Mouse (Mus musculus) heart, embryonic 16.5 days (tissue): Measurements from ENCODE around the gene Slc34a1. TPM values are rescaled to one million over a fixed set of nuclear protein-coding genes. Genes with fewer than 3 reads are reported as not detected.
A peak's percentile ranks its signal among the peaks of the same experiment; 100 is the strongest.

Source experiments
- ATAC-seq: fragments of 200-750 bp; cut with Nextera tagmentation; replicated peaks from 2 replicates; pipeline ENCODE4 v1.8.0; 2017; ENCODE audit warnings: moderate number of reproducible peaks; ENCODE audit not compliant: insufficient read depth, low FRiP score; ENCODE audit errors: extremely low read depth
- H3K27ac ChIP-seq: fragments of 300-500 bp; sonication (generic); 2 replicates; pipeline ENCODE4 v1.5.1; 2014; ENCODE audit warnings: mild to moderate bottlenecking, low read length, control low read depth, moderate library complexity
- H3K27me3 ChIP-seq: fragments of 300-500 bp; sonication (generic); 2 replicates; pipeline ENCODE4 v1.6.1; 2014; ENCODE audit warnings: low read length, mixed read lengths; ENCODE audit not compliant: control insufficient read depth, insufficient read depth
- H3K36me3 ChIP-seq: fragments of 300-500 bp; sonication (generic); 2 replicates; pipeline ENCODE4 v1.6.1; 2014; ENCODE audit not compliant: control insufficient read depth, insufficient read depth
- H3K4me1 ChIP-seq: fragments of 300-500 bp; sonication (generic); 2 replicates; pipeline ENCODE4 v1.6.1; 2014; ENCODE audit warnings: low read length, mixed read lengths; ENCODE audit not compliant: control insufficient read depth, insufficient read depth
- H3K4me2 ChIP-seq: fragments of 300-500 bp; sonication (generic); 2 replicates; pipeline ENCODE4 v1.6.1; 2014; ENCODE audit warnings: low read depth, mild to moderate bottlenecking, control low read depth, low read length
- H3K4me3 ChIP-seq: fragments of 300-500 bp; sonication (generic); 2 replicates; pipeline ENCODE4 v1.5.1; 2014; ENCODE audit warnings: mild to moderate bottlenecking, control low read depth, low read length
- H3K9ac ChIP-seq: fragments of 300-500 bp; sonication (generic); 2 replicates; pipeline ENCODE4 v1.6.1; 2014; ENCODE audit warnings: low read length, control low read depth
- H3K9me3 ChIP-seq: fragments of 300-500 bp; sonication (generic); replicated peaks from 2 replicates; pipeline ENCODE4 v1.6.1; 2016; ENCODE audit warnings: low read length; ENCODE audit not compliant: control insufficient read depth
- WGBS: fragments of 180-500 bp; shearing (Covaris S2); extraction: QIAGEN DNeasy Blood & Tissue Kit; methylation state at CpG from one replicate; pipeline ENCODE4 v1.1.7; 2014; 5-methylcytosine and 5-hydroxymethylcytosine counted together
- polyA plus RNA-seq: library from polyadenylated mRNA; unstranded; fragments of >200 nt; fragmentation: Nextera tagmentation; extraction: Ambion mirVana; gene quantifications from 2 replicates; pipeline ENCODE4 v1.2.1, GENCODE M21; 2015

Slc34a1 gene
- polyA plus RNA-seq, result not detected in 2 replicates

GRCm38 (mm10) chr13:55398088-55398487 lies at the start of gene Slc34a1:
Gene Slc34a1 (plus strand): TSS chr13:55398187.
- Histone ChIP-seq H3K9me3 (no peaks in the 10 kb centered on the region), H3K4me2 (no peak within 1 kb of the TSS), H3K27me3 (peaks cover 25% of the 10 kb centered on the region), H3K9ac (no peak within 1 kb of the TSS), H3K4me1 (no peaks in the 10 kb centered on the region), H3K27ac (no peak within 1 kb of the TSS), H3K36me3 (no peaks in the 10 kb centered on the region), H3K4me3 (no peak within 1 kb of the TSS)
- no peak for ATAC-seq
- 65% methylated on average over 1 of the region's 1 CpGs for WGBS

- Histone ChIP-seq H3K36me3 (peaks cover 17% of the 10 kb centered on the region), H3K4me2 (peak overlapping the region; percentile 84), H3K4me1 (peaks cover 12% of the 10 kb centered on the region), H3K27me3 (no peaks in the 10 kb centered on the region; the same call in 1 of the 2 replicates), H3K9me3 (no peaks in the 10 kb centered on the region), H3K27ac (no peak overlapping the region), H3K4me3 (peak overlapping the region; percentile 99), H3K9ac (peak overlapping the region; percentile 97)
- ATAC-seq, result no peak
These were observed 36.8 kb upstream of the Slc34a1 start for GRCm38 (mm10) chr13:55361145-55361544.

- peak overlapping the region; percentile 99 for H3K4me3 ChIP-seq
- no peaks in the 10 kb centered on the region for H3K9me3 ChIP-seq
- peak overlapping the region; percentile 95 for H3K27ac ChIP-seq
- H3K36me3 ChIP-seq, result peaks cover 14% of the 10 kb centered on the region
- WGBS, result under 1% methylated on average over 32 of the region's 32 CpGs
- ATAC-seq, result peak; percentile 17
- H3K4me2 ChIP-seq, result peak overlapping the region; percentile 84
- H3K27me3 ChIP-seq, result no peaks in the 10 kb centered on the region; the same call in 1 of the 2 replicates
- peak overlapping the region; percentile 97 for H3K9ac ChIP-seq
- H3K4me1 ChIP-seq, result peaks cover 12% of the 10 kb centered on the region
These were observed 36.0 kb upstream of the Slc34a1 start for GRCm38 (mm10) chr13:55361974-55362452.

DNA sequence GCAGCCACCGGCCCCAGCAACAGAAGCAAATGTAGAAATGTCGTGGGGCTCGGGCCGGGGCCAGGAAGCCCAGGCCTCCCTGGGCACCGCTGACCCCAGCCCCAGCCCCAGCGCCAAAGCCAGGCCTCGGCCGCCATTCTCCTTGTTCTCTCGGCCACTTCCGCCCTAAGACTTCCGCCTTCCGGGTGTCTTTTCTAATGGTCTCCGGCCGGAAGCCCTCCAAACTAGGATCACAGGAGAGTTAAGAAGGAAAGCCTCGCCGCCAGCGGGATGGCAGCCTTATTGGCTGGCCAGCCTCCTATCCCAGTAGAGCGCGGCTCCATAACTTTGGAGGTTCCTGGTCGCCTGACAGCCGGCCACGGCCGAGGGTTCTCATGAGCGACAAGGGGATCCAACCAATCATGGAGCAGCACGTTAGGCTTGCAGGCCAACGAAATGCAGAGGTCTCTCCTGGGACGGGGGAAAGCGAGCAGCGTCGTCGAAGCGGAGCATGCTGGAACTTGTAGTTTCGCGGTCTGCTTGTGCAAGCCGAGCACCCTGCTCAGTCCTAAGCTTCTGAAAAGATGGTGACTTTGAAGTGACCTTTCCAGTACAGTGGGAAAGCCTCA lies 35.4 kb upstream of the Slc34a1 start, which contains the start of gene Lman2:
TSS of gene Lman2 (minus strand) at position 331 of the 608 bp plus-strand sequence.
- Histone ChIP-seq H3K4me2 (peak within 1 kb of the TSS; percentile 84), H3K9me3 (no peaks in the 10 kb centered on the region), H3K36me3 (peaks cover 9% of the 10 kb centered on the region), H3K4me1 (peaks cover 12% of the 10 kb centered on the region), H3K27ac (peak within 1 kb of the TSS; percentile 95), H3K27me3 (no peaks in the 10 kb centered on the region; the same call in 1 of the 2 replicates), H3K9ac (peak within 1 kb of the TSS; percentile 97), H3K4me3 (peak within 1 kb of the TSS; percentile 99)
- under 1% methylated on average over 35 of the region's 35 CpGs for WGBS
- ATAC-seq, result peak; percentile 98

- no peaks in the 10 kb centered on the region for H3K36me3 ChIP-seq
- H3K4me1 ChIP-seq, result peaks cover 6% of the 10 kb centered on the region
- peaks cover 8% of the 10 kb centered on the region for H3K27me3 ChIP-seq
- 69% methylated on average over 7 of the region's 7 CpGs for WGBS
- no peak overlapping the region for H3K9ac ChIP-seq
- no peak overlapping the region for H3K4me3 ChIP-seq
- no peaks in the 10 kb centered on the region for H3K9me3 ChIP-seq
- H3K27ac ChIP-seq, result no peak overlapping the region
- no peak overlapping the region for H3K4me2 ChIP-seq
- ATAC-seq, result no peak
These were observed 29.6 kb upstream of the Slc34a1 start for GRCm38 (mm10) chr13:55368401-55368800.

- peak within 1 kb of the TSS; percentile 45 for H3K4me2 ChIP-seq
- WGBS, result 44% methylated on average over 13 of the region's 13 CpGs
- H3K9me3 ChIP-seq, result no peaks in the 10 kb centered on the region
- H3K36me3 ChIP-seq, result no peaks in the 10 kb centered on the region
- ATAC-seq, result peak; percentile 66
- peak within 1 kb of the TSS; percentile 49; the same call in 1 of the 2 replicates for H3K9ac ChIP-seq
- peaks cover 6% of the 10 kb centered on the region for H3K4me1 ChIP-seq
- peak within 1 kb of the TSS; percentile 35; the same call in 1 of the 2 replicates for H3K27ac ChIP-seq
- H3K4me3 ChIP-seq, result peak within 1 kb of the TSS; percentile 45
- peaks cover 17% of the 10 kb centered on the region for H3K27me3 ChIP-seq
These were observed 28.4 kb upstream of the Slc34a1 start, which contains the start of gene Rgs14 for GRCm38 (mm10) chr13:55369531-55370114. Gene Rgs14 (plus strand): TSS chr13:55369732.

GRCm38 (mm10) chr13:55370234-55370633 lies 27.8 kb upstream of the Slc34a1 start:
- H3K36me3 ChIP-seq, result no peaks in the 10 kb centered on the region
- 23% methylated on average over 3 of the region's 3 CpGs for WGBS
- H3K27me3 ChIP-seq, result peaks cover 20% of the 10 kb centered on the region
- peak overlapping the region; percentile 45 for H3K4me2 ChIP-seq
- ATAC-seq, result no peak; the same call in 1 of the 2 replicates
- H3K27ac ChIP-seq, result peak overlapping the region; percentile 35; the same call in 1 of the 2 replicates
- H3K4me3 ChIP-seq, result peak overlapping the region; percentile 45
- H3K9me3 ChIP-seq, result no peaks in the 10 kb centered on the region
- peak overlapping the region; percentile 49; the same call in 1 of the 2 replicates for H3K9ac ChIP-seq
- peaks cover 6% of the 10 kb centered on the region for H3K4me1 ChIP-seq

- no peak overlapping the region for H3K9ac ChIP-seq
- 60% methylated on average over 8 of the region's 8 CpGs for WGBS
- no peak overlapping the region for H3K27ac ChIP-seq
- peaks cover 21% of the 10 kb centered on the region for H3K27me3 ChIP-seq
- H3K4me3 ChIP-seq, result no peak overlapping the region
- peaks cover 6% of the 10 kb centered on the region for H3K4me1 ChIP-seq
- H3K9me3 ChIP-seq, result no peaks in the 10 kb centered on the region
- no peaks in the 10 kb centered on the region for H3K36me3 ChIP-seq
- no peak for ATAC-seq
- no peak overlapping the region for H3K4me2 ChIP-seq
These were observed 26.8 kb upstream of the Slc34a1 start for GRCm38 (mm10) chr13:55371007-55371681.
